Mouse (Mus musculus) kidney, embryonic 15.5 days (tissue): ENCODE measurements around the gene Nav2. TPM values are rescaled to one million over a fixed set of nuclear protein-coding genes. Genes with fewer than 3 reads are reported as not detected.
A peak's percentile ranks its signal among the peaks of the same experiment; 100 is the strongest.

Experiments used
- ATAC-seq: fragments of 200-750 bp; cut with Nextera tagmentation; replicated peaks from 2 replicates; pipeline ENCODE4 v1.8.0; 2017; ENCODE audit warnings: moderate TSS enrichment; ENCODE audit not compliant: low FRiP score
- H3K27ac ChIP-seq: fragments of 300-500 bp; sonication (generic); 2 replicates; pipeline ENCODE4 v1.5.1; 2015; ENCODE audit warnings: mild to moderate bottlenecking, inconsistent platforms
- H3K27me3 ChIP-seq: fragments of 300-500 bp; sonication (generic); 2 replicates; pipeline ENCODE4 v1.6.1; 2015; ENCODE audit warnings: inconsistent platforms
- H3K36me3 ChIP-seq: fragments of 300-500 bp; sonication (generic); 2 replicates; pipeline ENCODE4 v1.6.1; 2015; ENCODE audit warnings: inconsistent platforms
- H3K4me1 ChIP-seq: fragments of 300-500 bp; sonication (generic); 2 replicates; pipeline ENCODE4 v1.6.1; 2015; ENCODE audit warnings: inconsistent platforms
- H3K4me2 ChIP-seq: fragments of 300-500 bp; sonication (generic); 2 replicates; pipeline ENCODE4 v1.6.1; 2015; ENCODE audit warnings: moderate library complexity, mild to moderate bottlenecking, inconsistent platforms
- H3K4me3 ChIP-seq: fragments of 300-500 bp; sonication (generic); replicated peaks from 2 replicates; pipeline ENCODE4 v1.5.1; 2015; ENCODE audit warnings: mild to moderate bottlenecking, inconsistent platforms
- H3K9ac ChIP-seq: fragments of 300-500 bp; sonication (generic); 2 replicates; pipeline ENCODE4 v1.6.1; 2015; ENCODE audit warnings: mild to moderate bottlenecking, inconsistent platforms
- H3K9me3 ChIP-seq: fragments of 300-500 bp; sonication (generic); replicated peaks from 2 replicates; pipeline ENCODE4 v1.6.1; 2016; ENCODE audit warnings: inconsistent platforms
- WGBS: fragments of 180-500 bp; shearing (Covaris S2); methylation state at CpG from one replicate; pipeline ENCODE4 v1.1.7; 2015; ENCODE audit warnings: mixed read lengths; 5-methylcytosine and 5-hydroxymethylcytosine counted together
- polyA plus RNA-seq: library from polyadenylated mRNA; unstranded; fragments of >200 nt; fragmentation: Nextera tagmentation; extraction: Ambion mirVana; gene quantifications from 2 replicates; pipeline ENCODE4 v1.2.1, GENCODE M21; 2015

Nav2 gene
- polyA plus RNA-seq, 1 experiment from 2014 or later = 28.8 TPM

DNA sequence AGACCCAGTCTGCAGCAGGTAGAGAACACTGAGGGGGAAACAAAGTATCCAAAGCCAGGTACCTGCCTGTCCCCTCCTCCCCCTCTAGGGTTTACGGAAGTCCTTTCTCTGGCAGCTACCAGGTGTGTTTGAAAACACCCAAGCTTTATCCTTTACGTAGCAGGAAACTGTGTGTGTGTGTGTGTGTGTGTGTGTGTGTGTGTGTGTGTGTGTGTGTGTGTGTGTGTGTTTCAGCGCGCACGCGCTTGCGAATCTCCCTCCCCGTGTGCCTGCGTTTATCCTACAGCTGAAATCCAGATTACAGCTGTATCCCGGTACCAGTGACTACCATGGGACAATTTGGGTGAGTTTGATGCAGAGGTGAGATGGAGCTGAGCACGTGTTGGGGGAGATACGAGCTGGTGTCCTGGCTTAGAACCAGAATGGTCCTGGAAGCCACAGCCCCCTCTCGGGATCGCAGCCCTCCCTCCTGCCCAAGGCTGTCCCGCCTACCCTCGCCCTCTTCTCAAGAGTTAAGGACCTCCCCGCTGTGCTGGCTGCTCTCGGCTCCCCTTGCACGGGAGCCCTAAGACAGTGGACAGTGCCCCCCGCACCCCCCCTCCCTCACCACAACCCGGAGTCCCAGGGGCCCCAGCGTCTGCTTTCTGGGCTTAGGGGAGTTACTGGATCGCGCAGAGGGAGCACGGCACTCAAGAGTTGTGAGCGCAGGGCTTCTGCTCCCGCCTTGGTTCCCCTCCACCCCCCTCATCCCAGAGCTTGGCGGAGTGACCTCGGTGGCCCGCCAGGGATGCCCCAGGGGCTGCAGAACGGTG lies 395.3 kb downstream of the Nav2 start:
- 2% methylated on average over 31 of the region's 31 CpGs for WGBS
- Histone ChIP-seq H3K4me1 (peaks cover 38% of the 10 kb centered on the region), H3K4me3 (peak overlapping the region; percentile 51), H3K36me3 (no peaks in the 10 kb centered on the region), H3K27me3 (0 out of 2 replicates have a peak, but pooled peaks cover 2% of the 10 kb centered on the region), H3K9me3 (no peaks in the 10 kb centered on the region), H3K4me2 (peak overlapping the region; percentile 88), H3K27ac (peak overlapping the region; percentile 51), H3K9ac (peak overlapping the region; percentile 52)
- peak; percentile 75 for ATAC-seq

DNA sequence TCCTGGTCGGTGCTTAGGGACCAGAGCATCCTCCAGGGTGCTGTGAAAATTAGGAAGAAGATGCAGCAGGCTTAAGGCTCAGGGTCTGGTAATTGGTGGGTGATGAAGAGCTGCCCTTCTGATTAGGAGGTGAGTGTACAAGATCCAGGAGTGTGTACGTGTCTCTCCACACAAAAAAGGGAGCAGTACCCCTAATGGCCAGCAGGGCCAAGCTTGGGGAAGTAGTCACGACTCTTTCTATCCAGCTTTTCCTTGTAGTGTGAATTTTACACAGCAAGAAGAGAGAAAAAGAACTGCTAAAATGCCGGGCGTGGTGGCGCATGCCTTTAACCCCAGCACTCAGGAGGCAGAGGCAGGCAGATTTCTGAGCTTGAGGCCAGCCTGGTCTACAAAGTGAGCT lies 399.2 kb downstream of the Nav2 start:
- Histone ChIP-seq H3K4me1 (peaks cover 39% of the 10 kb centered on the region), H3K9ac (no peak overlapping the region), H3K4me3 (no peak overlapping the region), H3K9me3 (no peaks in the 10 kb centered on the region), H3K4me2 (no peak overlapping the region), H3K36me3 (peaks cover 9% of the 10 kb centered on the region; the same call in 1 of the 2 replicates), H3K27ac (no peak overlapping the region), H3K27me3 (0 out of 2 replicates have a peak, but pooled peaks cover 2% of the 10 kb centered on the region)
- 93% methylated on average over 6 of the region's 6 CpGs for WGBS
- ATAC-seq = no peak

DNA sequence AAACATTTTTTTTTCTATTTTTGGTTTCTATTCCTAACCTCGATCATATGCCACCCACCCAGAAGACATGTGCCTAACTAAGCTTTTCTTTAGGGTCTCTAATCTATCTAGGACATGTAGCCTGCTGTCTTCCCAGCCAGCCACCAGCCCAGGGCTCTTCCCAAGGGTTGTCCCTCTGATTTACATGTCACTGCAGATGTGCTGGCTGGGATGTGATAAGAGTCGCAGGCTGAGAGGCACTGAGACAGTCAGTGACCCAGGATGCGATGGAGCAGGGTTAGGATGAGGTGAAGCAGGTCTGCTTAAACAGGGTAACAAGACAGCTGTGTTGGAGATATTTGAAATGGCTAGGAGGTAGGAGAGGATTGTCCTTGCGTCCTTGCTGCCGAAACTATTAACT lies 401.2 kb downstream of the Nav2 start:
- Histone ChIP-seq H3K9ac (no peak overlapping the region), H3K27ac (no peak overlapping the region), H3K36me3 (peaks cover 9% of the 10 kb centered on the region; the same call in 1 of the 2 replicates), H3K27me3 (0 out of 2 replicates have a peak, but pooled peaks cover 2% of the 10 kb centered on the region), H3K4me3 (no peak overlapping the region), H3K9me3 (no peaks in the 10 kb centered on the region), H3K4me1 (peaks cover 34% of the 10 kb centered on the region), H3K4me2 (no peak overlapping the region)
- no peak for ATAC-seq
- WGBS = 77% methylated on average over 5 of the region's 5 CpGs

DNA sequence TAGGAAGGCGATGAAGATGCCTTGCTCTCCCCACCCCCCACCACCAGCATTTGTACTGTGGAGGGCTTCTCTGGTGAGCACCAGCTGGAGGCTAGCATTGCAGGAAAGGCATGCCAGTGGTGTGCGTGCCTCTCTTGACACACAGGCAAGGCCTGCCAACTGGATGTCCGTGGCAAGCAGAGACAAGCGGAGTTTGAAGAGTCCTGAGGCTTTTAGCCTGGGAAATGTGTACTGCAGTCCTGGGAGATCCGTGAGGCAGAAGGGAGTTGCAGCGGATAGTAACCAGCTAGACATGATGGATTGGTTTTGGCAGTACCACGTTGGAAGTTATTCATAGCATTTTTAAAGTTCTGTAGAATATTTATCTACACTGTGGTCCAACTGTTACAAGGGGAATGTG lies 405.4 kb downstream of the Nav2 start:
- peaks cover 22% of the 10 kb centered on the region; the same call in 1 of the 2 replicates for H3K4me1 ChIP-seq
- no peak overlapping the region for H3K27ac ChIP-seq
- WGBS = 64% methylated on average over 7 of the region's 7 CpGs
- H3K9ac ChIP-seq = no peak overlapping the region
- peaks cover 9% of the 10 kb centered on the region; the same call in 1 of the 2 replicates for H3K36me3 ChIP-seq
- H3K27me3 ChIP-seq = no peaks in the 10 kb centered on the region
- H3K4me3 ChIP-seq = no peak overlapping the region
- ATAC-seq = no peak
- no peak overlapping the region for H3K4me2 ChIP-seq
- no peaks in the 10 kb centered on the region for H3K9me3 ChIP-seq

DNA sequence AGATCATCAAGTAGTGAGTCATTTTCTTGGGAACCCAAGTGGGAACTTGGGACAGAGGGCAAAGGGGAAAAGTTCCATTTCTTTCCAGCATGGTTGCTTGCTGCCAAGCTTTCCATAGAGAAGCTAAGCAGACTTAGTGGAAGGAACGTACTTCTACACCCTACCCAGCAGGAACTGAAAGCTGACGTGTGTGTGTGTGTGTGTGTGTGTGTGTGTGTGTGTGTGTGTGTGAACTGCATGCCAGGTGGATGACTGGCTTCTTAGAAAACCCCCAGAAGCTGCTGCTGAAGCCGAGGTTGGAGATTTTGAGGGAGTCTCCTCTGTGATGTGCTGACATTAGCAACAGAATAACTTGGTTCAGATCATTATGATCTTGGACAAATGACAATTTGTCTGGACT lies 406.5 kb downstream of the Nav2 start:
- no peak overlapping the region for H3K9ac ChIP-seq
- no peak overlapping the region for H3K4me3 ChIP-seq
- WGBS = 63% methylated on average over 3 of the region's 3 CpGs
- H3K4me1 ChIP-seq = peaks cover 23% of the 10 kb centered on the region; the same call in 1 of the 2 replicates
- no peaks in the 10 kb centered on the region for H3K27me3 ChIP-seq
- no peak overlapping the region for H3K27ac ChIP-seq
- no peaks in the 10 kb centered on the region for H3K9me3 ChIP-seq
- H3K36me3 ChIP-seq = peaks cover 9% of the 10 kb centered on the region; the same call in 1 of the 2 replicates
- no peak overlapping the region for H3K4me2 ChIP-seq
- ATAC-seq = no peak

DNA sequence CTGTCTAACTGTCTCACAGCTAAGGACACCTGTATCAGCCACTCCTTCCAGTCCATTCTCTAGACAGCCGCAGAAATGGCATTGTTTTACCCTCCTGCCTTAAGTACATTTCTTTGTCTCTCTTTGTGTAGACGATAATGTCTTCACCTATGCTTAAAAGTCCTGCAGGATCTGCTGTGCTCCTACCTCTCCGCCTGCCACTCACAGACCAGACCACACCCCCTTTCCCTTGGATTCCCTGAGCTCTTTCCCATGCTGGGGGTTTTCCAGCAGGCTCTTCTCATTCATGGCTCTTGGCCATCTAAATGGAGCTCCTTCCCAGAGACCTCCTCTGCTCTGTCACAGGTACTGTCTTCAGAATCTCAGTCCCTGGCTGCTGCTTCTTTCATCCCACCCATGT lies 408.1 kb downstream of the Nav2 start:
- H3K27ac ChIP-seq = no peak overlapping the region
- peaks cover 9% of the 10 kb centered on the region; the same call in 1 of the 2 replicates for H3K36me3 ChIP-seq
- H3K4me2 ChIP-seq = no peak overlapping the region
- WGBS = 88% methylated on average over 3 of the region's 3 CpGs
- no peak for ATAC-seq
- H3K4me3 ChIP-seq = no peak overlapping the region
- H3K9ac ChIP-seq = no peak overlapping the region
- no peaks in the 10 kb centered on the region for H3K9me3 ChIP-seq
- peaks cover 31% of the 10 kb centered on the region for H3K4me1 ChIP-seq
- H3K27me3 ChIP-seq = no peaks in the 10 kb centered on the region

DNA sequence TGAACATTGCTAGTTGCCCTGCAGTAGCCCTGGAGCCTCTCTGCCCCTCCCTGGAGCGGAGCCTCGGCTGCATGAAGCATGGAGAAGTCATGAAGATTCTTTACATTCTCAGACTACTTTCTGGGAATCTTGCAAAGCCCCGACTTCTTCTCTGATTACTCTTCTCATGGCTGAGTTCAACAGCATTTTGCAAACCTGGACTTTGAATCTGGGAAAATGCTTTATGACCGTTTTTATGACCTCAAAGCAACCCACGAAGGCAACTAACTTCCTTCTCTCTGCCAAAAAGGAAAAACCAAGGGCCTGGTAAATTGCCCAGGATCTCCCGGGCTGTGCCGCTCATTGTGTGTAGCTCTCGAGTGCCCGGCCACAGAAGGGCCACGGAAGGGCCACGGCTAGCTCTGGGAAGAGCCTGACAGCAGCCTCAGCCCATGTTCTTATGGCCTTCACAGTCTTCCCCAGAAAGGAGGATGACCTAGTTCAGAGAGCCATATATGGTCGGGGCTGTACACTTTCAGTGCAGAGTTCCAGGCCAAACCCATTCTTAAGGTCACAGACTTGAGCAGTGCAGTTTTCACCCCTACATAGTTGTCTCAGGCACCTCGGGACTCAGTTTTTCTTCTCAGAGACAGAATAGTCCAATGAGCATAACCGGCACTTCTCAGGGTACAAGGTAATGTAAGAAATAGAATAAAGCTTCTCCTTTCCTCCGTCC lies 409.8 kb downstream of the Nav2 start:
- H3K9ac ChIP-seq = no peak overlapping the region
- H3K36me3 ChIP-seq = no peaks in the 10 kb centered on the region
- no peaks in the 10 kb centered on the region for H3K9me3 ChIP-seq
- H3K4me2 ChIP-seq = no peak overlapping the region
- ATAC-seq = peak; percentile 37; the same call in 1 of the 2 replicates
- peaks cover 31% of the 10 kb centered on the region for H3K4me1 ChIP-seq
- peak overlapping the region; percentile 19; the same call in 1 of the 2 replicates for H3K27ac ChIP-seq
- 61% methylated on average over 15 of the region's 15 CpGs for whole genome bisulfite sequencing
- no peak overlapping the region for H3K4me3 ChIP-seq
- no peaks in the 10 kb centered on the region for H3K27me3 ChIP-seq

GRCm38 (mm10) chr7:49318898-49319293 lies 410.4 kb downstream of the Nav2 start:
- Histone ChIP-seq H3K4me3 (no peak overlapping the region), H3K4me1 (peaks cover 26% of the 10 kb centered on the region), H3K36me3 (no peaks in the 10 kb centered on the region), H3K27me3 (no peaks in the 10 kb centered on the region), H3K4me2 (no peak overlapping the region), H3K27ac (peak overlapping the region; percentile 19; the same call in 1 of the 2 replicates), H3K9ac (no peak overlapping the region), H3K9me3 (no peaks in the 10 kb centered on the region)
- ATAC-seq = no peak
- WGBS = 76% methylated on average over 8 of the region's 8 CpGs

- no peak overlapping the region for H3K4me3 ChIP-seq
- WGBS = 65% methylated on average over 1 of the region's 1 CpGs
- no peak overlapping the region for H3K9ac ChIP-seq
- H3K4me2 ChIP-seq = no peak overlapping the region
- 0 out of 2 replicates have a peak, but pooled peaks cover 4% of the 10 kb centered on the region for H3K9me3 ChIP-seq
- H3K36me3 ChIP-seq = no peaks in the 10 kb centered on the region
- no peak overlapping the region for H3K27ac ChIP-seq
- H3K4me1 ChIP-seq = peaks cover 20% of the 10 kb centered on the region
- no peaks in the 10 kb centered on the region for H3K27me3 ChIP-seq
- no peak for ATAC-seq
Measured at GRCm38 (mm10) chr7:49319981-49320380, 411.5 kb downstream of the Nav2 start.

DNA sequence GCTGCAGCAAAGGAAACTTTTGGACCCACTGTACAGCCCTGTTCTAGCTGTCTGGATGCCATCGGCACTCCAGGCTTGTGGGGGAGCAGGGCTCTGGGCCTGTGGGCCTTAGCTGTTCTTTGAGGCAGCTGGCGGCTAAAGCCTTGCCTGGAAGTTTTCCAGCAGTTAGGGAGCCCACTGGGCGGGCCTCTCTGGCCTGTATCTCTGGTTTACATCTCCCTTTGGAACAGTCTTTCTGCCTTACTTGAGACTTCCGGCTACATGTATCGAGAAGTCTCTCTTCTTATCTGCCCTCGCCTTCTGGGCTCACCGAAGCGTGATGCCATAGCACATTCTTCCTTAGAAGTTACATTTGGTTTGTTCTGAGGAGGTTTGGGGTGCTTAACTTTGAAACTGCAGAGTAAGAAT lies 412.6 kb downstream of the Nav2 start:
- peak; percentile 57; the same call in 1 of the 2 replicates for ATAC-seq
- H3K4me1 ChIP-seq = peaks cover 25% of the 10 kb centered on the region
- peak overlapping the region; percentile 71 for H3K27ac ChIP-seq
- no peaks in the 10 kb centered on the region for H3K36me3 ChIP-seq
- no peak overlapping the region for H3K4me2 ChIP-seq
- WGBS = 46% methylated on average over 8 of the region's 8 CpGs
- H3K4me3 ChIP-seq = no peak overlapping the region
- H3K27me3 ChIP-seq = no peaks in the 10 kb centered on the region
- H3K9me3 ChIP-seq = 0 out of 2 replicates have a peak, but pooled peaks cover 4% of the 10 kb centered on the region
- H3K9ac ChIP-seq = no peak overlapping the region

DNA sequence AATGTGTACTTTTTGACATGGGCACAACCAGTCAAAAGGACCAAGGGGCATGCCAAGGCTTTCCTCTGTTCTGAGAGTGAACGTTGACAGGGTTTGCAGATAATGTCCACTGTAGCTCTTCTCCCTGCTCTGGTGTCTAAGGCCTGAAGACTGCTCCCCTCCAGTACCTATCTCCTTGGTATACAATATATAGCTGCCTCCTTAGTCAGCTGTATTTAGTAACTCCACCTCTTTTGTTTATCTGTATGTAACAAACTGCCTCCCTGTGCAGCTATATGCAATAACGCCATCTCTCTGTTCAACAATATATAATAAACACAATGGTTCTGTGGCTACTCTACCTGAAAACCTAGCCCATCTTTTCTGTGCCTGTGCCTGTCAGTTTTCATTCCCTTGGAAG lies 413.7 kb downstream of the Nav2 start:
- Histone ChIP-seq H3K4me3 (no peak overlapping the region), H3K27me3 (no peaks in the 10 kb centered on the region), H3K36me3 (no peaks in the 10 kb centered on the region), H3K9me3 (0 out of 2 replicates have a peak, but pooled peaks cover 4% of the 10 kb centered on the region), H3K4me1 (peaks cover 34% of the 10 kb centered on the region), H3K9ac (no peak overlapping the region), H3K27ac (no peak overlapping the region), H3K4me2 (no peak overlapping the region)
- ATAC-seq = no peak
- 86% methylated on average over 2 of the region's 2 CpGs for WGBS

GRCm38 (mm10) chr7:49324575-49324974 lies 416.1 kb downstream of the Nav2 start:
- peaks cover 30% of the 10 kb centered on the region for H3K4me1 ChIP-seq
- ATAC-seq = no peak
- H3K9ac ChIP-seq = no peak overlapping the region
- H3K36me3 ChIP-seq = no peaks in the 10 kb centered on the region
- no peak overlapping the region for H3K4me2 ChIP-seq
- H3K27me3 ChIP-seq = no peaks in the 10 kb centered on the region
- H3K27ac ChIP-seq = no peak overlapping the region
- WGBS = 100% methylated on average over 2 of the region's 2 CpGs
- H3K9me3 ChIP-seq = 0 out of 2 replicates have a peak, but pooled peaks cover 4% of the 10 kb centered on the region
- no peak overlapping the region for H3K4me3 ChIP-seq
